Mouse (Mus musculus) liver, postnatal 0 days (tissue): Measurements from ENCODE around the gene Prn. TPM values are rescaled to one million over a fixed set of nuclear protein-coding genes. Genes with fewer than 3 reads are reported as not detected.

Experiments
- ATAC-seq: fragments of 200-750 bp; cut with Nextera tagmentation; 2 replicates; pipeline ENCODE4 v1.8.0; 2017; ENCODE audit warnings: mild to moderate bottlenecking, moderate library complexity
- DNase-seq: peaks from one replicate; pipeline ENCODE4 v3.0.0-alpha.2; 2016
- H3K27ac ChIP-seq: fragments of 300-500 bp; sonication (generic); 2 replicates; pipeline ENCODE4 v1.5.1; 2014; ENCODE audit warnings: antibody characterized with exemption, moderate library complexity, mild to moderate bottlenecking, low read depth
- H3K27me3 ChIP-seq: fragments of 300-500 bp; sonication (generic); 2 replicates; pipeline ENCODE4 v1.6.1; 2014; ENCODE audit warnings: low read length, control low read depth, mixed read lengths; ENCODE audit not compliant: insufficient read depth
- H3K36me3 ChIP-seq: fragments of 300-500 bp; sonication (generic); replicated peaks from 2 replicates; pipeline ENCODE4 v1.6.1; 2014; ENCODE audit warnings: mild to moderate bottlenecking, control low read depth, low read length, moderate library complexity, mixed read lengths; ENCODE audit not compliant: insufficient read depth
- H3K4me1 ChIP-seq: fragments of 300-500 bp; sonication (generic); 2 replicates; pipeline ENCODE4 v1.6.1; 2014; ENCODE audit warnings: antibody characterized with exemption, mild to moderate bottlenecking, control low read depth; ENCODE audit not compliant: insufficient read depth
- H3K4me2 ChIP-seq: fragments of 300-500 bp; sonication (generic); 2 replicates; pipeline ENCODE4 v1.6.1; 2014; ENCODE audit warnings: low read depth, mild to moderate bottlenecking, low read length, moderate library complexity, mixed read lengths
- H3K4me3 ChIP-seq: fragments of 300-500 bp; sonication (generic); 2 replicates; pipeline ENCODE4 v1.5.1; 2014; ENCODE audit warnings: low read depth, low read length
- H3K9ac ChIP-seq: fragments of 300-500 bp; sonication (generic); replicated peaks from 2 replicates; pipeline ENCODE4 v1.6.1; 2014; ENCODE audit warnings: mild to moderate bottlenecking, moderate library complexity
- H3K9me3 ChIP-seq: fragments of 300-500 bp; sonication (generic); 2 replicates; pipeline ENCODE4 v1.6.1; 2016; ENCODE audit warnings: mild to moderate bottlenecking, control low read depth, low read length, mixed read lengths
- CTCF ChIP-seq: sonication (generic); IDR thresholded peaks from 2 replicates; pipeline ENCODE4 v1.5.1; 2016; ENCODE audit warnings: antibody characterized with exemption, low read depth
- EP300 ChIP-seq: IDR thresholded peaks from 2 replicates; pipeline ENCODE4 v1.6.1; 2016; ENCODE audit warnings: antibody characterized with exemption, low read depth, mild to moderate bottlenecking
- WGBS: fragments of 180-500 bp; shearing (Covaris S2); extraction: QIAGEN DNeasy Blood & Tissue Kit; methylation state at CpG from one replicate; pipeline ENCODE4 v1.1.7; 2014; ENCODE audit not compliant: insufficient replicate concordance; 5-methylcytosine and 5-hydroxymethylcytosine counted together
- polyA plus RNA-seq: library from polyadenylated mRNA; unstranded; fragments of >200 nt; fragmentation: Nextera tagmentation; extraction: Ambion mirVana; gene quantifications from 2 replicates; pipeline ENCODE4 v1.2.1, GENCODE M21; 2015

Prn gene
- polyA plus RNA-seq, 1 experiment from 2014 or later, result not detected

DNA sequence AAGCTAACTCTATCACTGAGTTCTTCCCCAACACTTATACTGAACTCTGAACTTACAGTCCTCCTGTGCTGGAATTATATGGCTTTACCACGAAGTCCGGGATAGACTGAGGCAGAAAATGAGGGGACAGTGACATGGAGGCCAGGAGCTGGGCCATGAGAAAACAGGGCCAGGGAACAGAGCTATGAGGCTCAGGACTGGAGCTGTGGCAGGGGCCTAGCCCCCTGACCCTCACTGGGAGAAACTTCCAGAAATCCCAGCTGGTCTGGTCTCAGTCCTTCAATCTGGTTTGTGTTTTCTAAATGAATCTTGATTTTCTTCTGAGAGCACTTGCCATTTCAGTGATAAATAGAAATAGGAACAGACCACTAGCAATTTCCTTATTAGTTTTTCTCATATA, 24.5 kb downstream of the Prn start:
- Histone ChIP-seq H3K27me3 (no peaks in the 10 kb centered on the region), H3K27ac (no peak overlapping the region), H3K9me3 (no peaks in the 10 kb centered on the region), H3K4me2 (no peak overlapping the region), H3K4me1 (peaks cover 3% of the 10 kb centered on the region; the same call in 1 of the 2 replicates), H3K4me3 (no peak overlapping the region), H3K9ac (no peak overlapping the region), H3K36me3 (0 out of 2 replicates have a peak, but pooled peaks cover 5% of the 10 kb centered on the region)
- 93% methylated on average over 2 of the region's 2 CpGs for WGBS
- ATAC-seq (no peak), DNase-seq (no peak)
- TF ChIP-seq CTCF (no peak), EP300 (no peak)

DNA sequence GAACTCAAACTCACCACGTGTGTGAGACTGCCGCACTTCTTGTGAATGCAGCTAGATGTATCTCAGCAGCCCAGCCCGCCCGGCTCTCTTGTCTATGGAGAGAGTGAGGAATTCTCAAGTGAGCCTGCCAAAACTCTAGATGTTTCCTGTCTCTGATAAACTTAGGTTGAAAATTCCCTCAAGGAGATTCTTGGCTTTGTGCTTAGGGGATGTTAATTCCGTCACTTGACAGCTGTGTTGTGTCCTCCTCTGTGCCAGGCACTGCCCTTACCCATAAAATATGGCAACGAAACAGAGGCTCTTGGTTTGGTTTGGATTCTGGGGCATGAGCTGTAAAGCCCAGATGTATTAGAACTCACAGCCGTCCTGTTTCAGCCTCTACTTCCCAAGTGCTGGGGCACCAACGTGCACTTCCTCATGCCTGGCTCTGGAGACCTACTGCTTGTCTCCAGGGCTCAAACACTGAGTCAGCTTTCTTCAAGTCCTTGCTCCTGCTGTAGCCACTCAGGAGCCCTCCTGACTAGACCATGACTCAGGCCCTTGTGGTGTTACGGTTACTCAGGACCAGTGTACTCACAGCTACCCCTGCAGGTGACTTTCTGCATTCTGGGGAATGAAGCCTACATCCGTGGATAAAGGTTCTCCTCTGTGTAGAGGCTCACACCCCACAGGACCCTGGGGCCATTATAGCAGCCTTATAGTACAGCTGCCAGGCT, 25.8 kb downstream of the Prn start:
- DNase-seq, result no peak
- 56% methylated on average over 10 of the region's 10 CpGs for WGBS
- no peak overlapping the region for H3K27ac ChIP-seq
- ATAC-seq, result peak; percentile 81
- no peak overlapping the region for H3K4me2 ChIP-seq
- no peak overlapping the region for H3K4me3 ChIP-seq
- peaks cover 12% of the 10 kb centered on the region for H3K4me1 ChIP-seq
- TF ChIP-seq CTCF (peak; percentile 72), EP300 (no peak)
- no peak overlapping the region for H3K9ac ChIP-seq
- H3K9me3 ChIP-seq, result no peaks in the 10 kb centered on the region
- H3K36me3 ChIP-seq, result 0 out of 2 replicates have a peak, but pooled peaks cover 5% of the 10 kb centered on the region
- H3K27me3 ChIP-seq, result no peaks in the 10 kb centered on the region

GRCm38 (mm10) chr2:131936410-131936809, 26.7 kb downstream of the Prn start:
- Histone ChIP-seq H3K36me3 (0 out of 2 replicates have a peak, but pooled peaks cover 5% of the 10 kb centered on the region), H3K4me2 (no peak overlapping the region), H3K27me3 (no peaks in the 10 kb centered on the region), H3K9ac (no peak overlapping the region), H3K4me3 (no peak overlapping the region), H3K27ac (no peak overlapping the region), H3K9me3 (no peaks in the 10 kb centered on the region), H3K4me1 (peaks cover 15% of the 10 kb centered on the region)
- TF ChIP-seq CTCF (no peak), EP300 (no peak)
- WGBS, result 93% methylated on average over 10 of the region's 10 CpGs
- ATAC-seq, result no peak
- DNase-seq, result no peak

GRCm38 (mm10) chr2:131939404-131940111, 29.8 kb downstream of the Prn start:
- Histone ChIP-seq H3K4me2 (no peak overlapping the region), H3K27ac (peak overlapping the region; percentile 64), H3K9me3 (no peaks in the 10 kb centered on the region), H3K9ac (no peak overlapping the region), H3K4me3 (no peak overlapping the region), H3K4me1 (peaks cover 15% of the 10 kb centered on the region), H3K36me3 (0 out of 2 replicates have a peak, but pooled peaks cover 5% of the 10 kb centered on the region), H3K27me3 (no peaks in the 10 kb centered on the region)
- TF ChIP-seq CTCF, result peak; percentile 87
- no peak for TF ChIP-seq EP300
- WGBS, result 40% methylated on average over 8 of the region's 8 CpGs
- peak; percentile 32; the same call in 1 of the 2 replicates for ATAC-seq
- DNase-seq, result peak; percentile 62

DNA sequence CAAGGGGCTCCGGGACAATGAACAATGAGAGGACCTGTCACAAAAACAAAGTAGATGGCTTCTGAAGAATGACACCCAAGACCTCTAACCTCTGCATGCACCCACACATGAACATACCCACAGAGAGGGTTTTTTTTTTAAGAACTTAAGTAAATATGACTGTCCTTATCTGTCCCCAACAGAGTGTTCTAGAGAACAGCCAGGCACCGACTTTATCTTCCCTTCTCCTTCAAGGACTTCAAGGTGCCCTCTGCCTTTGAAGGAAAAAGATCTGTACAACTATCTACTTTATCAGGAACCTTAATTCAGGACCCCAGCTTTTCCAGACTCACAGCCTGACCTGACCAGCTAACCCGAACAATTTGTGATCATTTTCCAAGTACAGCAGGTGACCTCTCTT, 30.7 kb downstream of the Prn start:
- Histone ChIP-seq H3K36me3 (0 out of 2 replicates have a peak, but pooled peaks cover 5% of the 10 kb centered on the region), H3K4me1 (peaks cover 13% of the 10 kb centered on the region), H3K4me3 (no peak overlapping the region), H3K9ac (no peak overlapping the region), H3K9me3 (no peaks in the 10 kb centered on the region), H3K4me2 (0 out of 2 replicates have a peak overlapping the region, but pooled peaks have one; percentile 8), H3K27me3 (no peaks in the 10 kb centered on the region), H3K27ac (peak overlapping the region; percentile 64)
- TF ChIP-seq EP300 (peak; percentile 89), CTCF (no peak)
- ATAC-seq (peak; percentile 71), DNase-seq (no peak)
- WGBS, result 45% methylated on average over 3 of the region's 3 CpGs

- no peak for ATAC-seq
- no peak overlapping the region for H3K4me3 ChIP-seq
- no peak overlapping the region for H3K4me2 ChIP-seq
- H3K27ac ChIP-seq, result no peak overlapping the region
- DNase-seq, result no peak
- peaks cover 11% of the 10 kb centered on the region for H3K4me1 ChIP-seq
- H3K36me3 ChIP-seq, result 0 out of 2 replicates have a peak, but pooled peaks cover 5% of the 10 kb centered on the region
- TF ChIP-seq CTCF (no peak), EP300 (no peak)
- no peak overlapping the region for H3K9ac ChIP-seq
- WGBS, result 83% methylated on average over 6 of the region's 6 CpGs
- H3K9me3 ChIP-seq, result no peaks in the 10 kb centered on the region
- H3K27me3 ChIP-seq, result no peaks in the 10 kb centered on the region
Measured at GRCm38 (mm10) chr2:131941501-131941900, 31.7 kb downstream of the Prn start.
